Mouse (Mus musculus): Measurements from ENCODE around the gene Trim80.
"Not testable (repeated sequence)": the region's sequence is repeated elsewhere in the genome, so short reads cannot be mapped to it uniquely, and the experiment has no call there.

Trim80 gene

DNA sequence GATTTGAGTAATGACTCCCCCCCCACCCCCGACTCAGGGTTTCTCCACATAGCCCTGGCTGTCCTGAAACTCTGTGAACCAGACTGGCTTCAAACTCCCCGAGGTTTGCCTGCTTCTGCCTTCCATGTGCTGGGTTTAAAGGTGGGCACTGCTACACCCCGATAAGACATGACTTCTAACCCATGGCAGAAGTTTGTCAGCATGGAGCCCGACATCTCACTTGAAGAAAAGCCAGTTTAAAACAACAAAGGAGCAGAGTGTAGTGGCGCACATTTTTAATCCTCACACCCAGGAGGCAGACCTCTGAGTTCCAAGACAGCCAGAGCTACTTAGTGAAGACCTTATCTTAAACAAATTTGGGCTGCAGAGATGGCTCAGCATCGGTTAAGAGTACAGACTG lies 52.0 kb downstream of the Trim80 start:
- no peak for DNase-seq (ENCODE audit: low read depth, low spot score)

DNA sequence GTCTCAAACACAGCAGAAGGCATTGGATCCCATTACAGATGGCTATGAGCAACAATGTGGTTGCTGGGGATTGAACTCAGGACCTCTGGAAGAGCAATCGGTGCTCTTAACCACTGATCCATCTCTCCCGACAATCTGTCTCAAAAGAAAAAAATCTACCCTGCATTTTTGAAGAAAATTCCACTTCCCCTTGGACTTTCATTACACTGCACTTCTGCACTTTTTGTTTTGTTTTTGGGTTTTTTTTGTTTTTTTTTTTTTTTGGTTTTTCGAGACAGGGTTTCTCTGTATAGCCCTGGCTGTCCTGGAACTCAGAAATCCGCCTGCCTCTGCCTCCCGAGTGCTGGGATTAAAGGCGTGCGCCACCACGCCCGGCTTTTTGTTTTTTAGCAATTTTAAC lies 56.2 kb downstream of the Trim80 start:
- DNase-seq (ENCODE audit: low read depth, low spot score): not testable (repeated sequence)
